Mouse (Mus musculus) spleen, adult 2 months (tissue): ENCODE data around the gene Dgki.

Source experiments
- CTCF ChIP-seq: fragments of 200-500 bp; IDR thresholded peaks from 2 replicates; pipeline ENCODE4 v1.5.1; 2011; ENCODE audit warnings: mild to moderate bottlenecking, inconsistent platforms; ENCODE audit not compliant: insufficient read depth, insufficient read length, insufficient replicate concordance; ENCODE audit errors: extremely low read depth
- POLR2A ChIP-seq: fragments of 200-500 bp; IDR thresholded peaks from 2 replicates; pipeline ENCODE4 v1.6.1; 2011; ENCODE audit warnings: low read depth, low read length, inconsistent platforms

- no peak for TF ChIP-seq CTCF
- TF ChIP-seq POLR2A: no peak
Observed at GRCm38 (mm10) chr6:36812666-36813515, 487.1 kb downstream of the Dgki start.
